Mouse (Mus musculus) thymus, adult 2 months (tissue): ENCODE results near the gene Kif5c.

Experiments used
- CTCF ChIP-seq: fragments of 200-500 bp; IDR thresholded peaks from 2 replicates; pipeline ENCODE4 v1.5.1; 2012; ENCODE audit warnings: mild to moderate bottlenecking, control low read depth, low read length, moderate library complexity, borderline replicate concordance; ENCODE audit not compliant: control insufficient read depth, poor library complexity, insufficient read depth; ENCODE audit errors: extremely low read depth
- POLR2A ChIP-seq: fragments of 200-500 bp; IDR thresholded peaks from 2 replicates; pipeline ENCODE4 v1.6.1; 2012; ENCODE audit warnings: mild to moderate bottlenecking, low read length, control low read depth, moderate library complexity; ENCODE audit not compliant: control insufficient read depth, poor library complexity, insufficient read depth; ENCODE audit errors: extremely low read depth

GRCm38 (mm10) chr2:49572111-49572642 is 46.9 kb upstream of the Kif5c start:
- TF ChIP-seq POLR2A (no peak), CTCF (no peak)
